Mouse (Mus musculus): ENCODE measurements around the gene Oxa1l. TPM values are rescaled to one million over a fixed set of nuclear protein-coding genes. Genes with fewer than 3 reads are reported as not detected.

Oxa1l gene
- total and polyA plus RNA-seq, 3 experiments, result 34.2 to 134 (median 72.2) TPM

GRCm38 (mm10) chr14:54387546-54387945 is 26.9 kb downstream of the Oxa1l start:
- H3K4me1 ChIP-seq (ENCODE audit: insufficient read depth, low read depth, low read length), result no peaks in the 10 kb centered on the region; the same call in 1 of the 2 replicates
- ATAC-seq (ENCODE audit: extremely low read depth, insufficient number of reproducible peaks, low FRiP score, poor library complexity, severe bottlenecking) (no peak), DNase-seq (ENCODE audit: low spot score) (no peak)

DNA sequence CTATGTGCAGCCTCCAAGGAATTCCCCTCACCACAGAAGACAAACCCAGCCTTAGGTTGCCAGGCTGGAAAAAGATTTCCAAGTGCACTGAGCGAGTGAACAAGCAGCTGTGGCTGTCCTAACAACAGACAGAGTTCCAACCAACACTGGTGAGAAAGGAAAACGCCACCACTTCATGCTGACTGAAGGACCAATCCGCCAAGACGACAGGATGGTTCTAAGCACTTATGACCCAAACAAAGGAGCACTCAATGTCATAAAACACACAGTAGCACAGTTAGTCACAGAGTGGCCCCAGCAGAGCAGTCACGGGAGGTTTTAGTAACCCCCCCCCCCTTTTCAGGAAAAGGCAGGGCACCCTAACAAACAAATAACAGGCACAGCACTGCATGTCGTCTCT is 30.2 kb downstream of the Oxa1l start:
- TF ChIP-seq CTCF (IDR thresholded peaks at IDR 0.05; ENCODE audit: low read depth, low read length) (no peak), GATA2 (IDR thresholded peaks at IDR 0.05; ENCODE audit: borderline replicate concordance, low read depth, low read length) (no peak), POLR2AphosphoS5 (IDR thresholded peaks at IDR 0.05; ENCODE audit: insufficient replicate concordance, low read depth, low read length) (no peak), TAL1 (conservative IDR thresholded peaks at IDR 0.05; ENCODE audit: low read depth, low read length) (no peak), GATA1 (IDR thresholded peaks at IDR 0.05; ENCODE audit: borderline replicate concordance, low read length) (no peak)
- H3K27me3 ChIP-seq (ENCODE audit: insufficient read depth, low read length), result peaks cover 15% of the 10 kb centered on the region; the same call in 1 of the 2 replicates
- no peak for DNase-seq (ENCODE audit: low spot score)
- H3K4me3 ChIP-seq (ENCODE audit: low read depth, low read length), result no peak overlapping the region
- H3K4me1 ChIP-seq (ENCODE audit: insufficient read depth, low read depth, low read length), result no peaks in the 10 kb centered on the region
- H3K36me3 ChIP-seq (replicated peaks), result no peaks in the 10 kb centered on the region
- no peak for ATAC-seq (ENCODE audit: extremely low read depth, insufficient number of reproducible peaks, low FRiP score, poor library complexity, severe bottlenecking)
- H3K9me3 ChIP-seq (replicated peaks), result no peaks in the 10 kb centered on the region

More at GRCm38 (mm10) chr14:54387546-54387945, 26.9 kb downstream of the Oxa1l start:
- no peak for TF ChIP-seq GATA2 (IDR thresholded peaks at IDR 0.05; ENCODE audit: borderline replicate concordance, low read depth, low read length)
- H3K4me3 ChIP-seq (ENCODE audit: low read depth, low read length), result no peak overlapping the region
- no peaks in the 10 kb centered on the region for H3K36me3 ChIP-seq (replicated peaks)
- peaks cover 26% of the 10 kb centered on the region for H3K27me3 ChIP-seq (ENCODE audit: insufficient read depth, low read length)
- H3K9me3 ChIP-seq (replicated peaks), result no peaks in the 10 kb centered on the region

DNA sequence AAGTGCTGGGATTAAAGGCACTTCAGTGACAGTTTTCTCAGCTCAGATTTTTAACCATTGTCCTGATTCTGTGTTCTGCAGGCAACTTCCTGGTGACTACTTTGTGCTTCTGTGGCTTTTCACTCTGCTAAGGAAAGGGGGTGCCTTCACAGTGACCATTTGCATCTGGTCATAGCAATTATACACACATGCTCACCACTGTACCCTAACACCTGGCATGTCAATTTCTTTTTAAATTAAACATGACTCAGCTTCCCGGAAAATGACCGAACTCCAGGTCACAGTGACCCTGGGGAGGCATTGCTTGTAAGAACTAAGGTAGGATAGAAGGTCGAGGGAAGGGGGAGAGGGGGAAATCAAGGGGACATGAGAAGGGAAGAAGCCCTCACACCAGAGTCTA is 33.2 kb downstream of the Oxa1l start:
- H3K4me3 ChIP-seq (ENCODE audit: low read depth, low read length), result no peak overlapping the region
- H3K4me1 ChIP-seq (ENCODE audit: insufficient read depth, low read depth, low read length), result no peaks in the 10 kb centered on the region
- TF ChIP-seq GATA1 (IDR thresholded peaks at IDR 0.05; ENCODE audit: borderline replicate concordance, low read length) (no peak), POLR2AphosphoS5 (IDR thresholded peaks at IDR 0.05; ENCODE audit: insufficient replicate concordance, low read depth, low read length) (no peak), CTCF (IDR thresholded peaks at IDR 0.05; ENCODE audit: low read depth, low read length) (no peak), GATA2 (IDR thresholded peaks at IDR 0.05; ENCODE audit: borderline replicate concordance, low read depth, low read length) (no peak), TAL1 (conservative IDR thresholded peaks at IDR 0.05; ENCODE audit: low read depth, low read length) (no peak)
- H3K36me3 ChIP-seq (replicated peaks), result no peaks in the 10 kb centered on the region
- DNase-seq (ENCODE audit: low spot score) (no peak), ATAC-seq (ENCODE audit: extremely low read depth, insufficient number of reproducible peaks, low FRiP score, poor library complexity, severe bottlenecking) (no peak)
- H3K9me3 ChIP-seq (replicated peaks), result no peaks in the 10 kb centered on the region
- H3K27me3 ChIP-seq (ENCODE audit: insufficient read depth, low read length), result peaks cover 21% of the 10 kb centered on the region; the same call in 1 of the 2 replicates

- H3K36me3 ChIP-seq (replicated peaks), result no peaks in the 10 kb centered on the region
- DNase-seq (ENCODE audit: low spot score), result no peak
Observed at GRCm38 (mm10) chr14:54394309-54394708, 33.7 kb downstream of the Oxa1l start.

GRCm38 (mm10) chr14:54396685-54397084 is 36.1 kb downstream of the Oxa1l start:
- Histone ChIP-seq H3K36me3 (replicated peaks) (no peaks in the 10 kb centered on the region), H3K4me1 (ENCODE audit: insufficient read depth, low read depth, low read length) (no peaks in the 10 kb centered on the region)

More at GRCm38 (mm10) chr14:54394309-54394708, 33.7 kb downstream of the Oxa1l start:
- no peak for ATAC-seq (ENCODE audit: extremely low read depth, insufficient number of reproducible peaks, low FRiP score, poor library complexity, severe bottlenecking)
- Histone ChIP-seq H3K9me3 (replicated peaks) (no peaks in the 10 kb centered on the region), H3K4me3 (ENCODE audit: low read depth, low read length) (no peak overlapping the region), H3K27me3 (ENCODE audit: insufficient read depth, low read length) (peaks cover 19% of the 10 kb centered on the region; the same call in 1 of the 2 replicates), H3K4me1 (ENCODE audit: insufficient read depth, low read depth, low read length) (no peaks in the 10 kb centered on the region)
- TF ChIP-seq GATA2 (IDR thresholded peaks at IDR 0.05; ENCODE audit: borderline replicate concordance, low read depth, low read length) (no peak), POLR2AphosphoS5 (IDR thresholded peaks at IDR 0.05; ENCODE audit: insufficient replicate concordance, low read depth, low read length) (no peak), GATA1 (IDR thresholded peaks at IDR 0.05; ENCODE audit: borderline replicate concordance, low read length) (no peak), TAL1 (conservative IDR thresholded peaks at IDR 0.05; ENCODE audit: low read depth, low read length) (no peak), CTCF (IDR thresholded peaks at IDR 0.05; ENCODE audit: low read depth, low read length) (no peak)

DNA sequence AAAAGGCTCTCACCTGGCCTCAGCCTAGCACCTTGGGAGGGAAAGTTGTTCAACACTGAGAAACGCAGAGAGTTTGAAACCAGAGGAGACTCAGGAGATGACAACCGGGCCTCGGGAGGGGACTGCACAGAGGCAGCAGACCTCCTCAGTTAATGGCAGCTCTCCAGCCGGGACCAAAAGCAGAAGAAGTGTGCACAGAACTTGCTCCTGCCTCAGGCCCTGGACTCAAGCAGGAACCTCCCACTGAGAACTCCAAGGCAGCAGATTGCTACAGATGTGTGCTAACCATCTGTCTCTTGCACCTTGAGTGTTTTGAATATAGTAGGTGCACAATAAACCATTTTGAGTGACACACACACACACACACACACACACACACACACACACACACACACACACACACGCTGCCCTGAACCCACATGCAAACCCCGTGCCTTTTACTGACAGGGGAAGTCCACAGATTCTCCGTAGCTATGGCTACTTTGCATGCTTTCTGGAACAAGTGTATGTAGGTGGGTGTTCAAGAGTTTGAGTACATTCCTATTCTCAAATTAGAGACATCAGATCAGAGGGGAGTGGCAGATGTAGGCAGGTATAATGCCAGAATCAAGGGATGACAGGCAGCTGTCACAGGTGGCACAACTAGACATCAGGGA is 37.4 kb downstream of the Oxa1l start:
- peaks cover 15% of the 10 kb centered on the region; the same call in 1 of the 2 replicates for H3K27me3 ChIP-seq (ENCODE audit: insufficient read depth, low read length)
- no peaks in the 10 kb centered on the region for H3K4me1 ChIP-seq (ENCODE audit: insufficient read depth, low read depth, low read length)
- H3K9me3 ChIP-seq (replicated peaks), result no peaks in the 10 kb centered on the region
- H3K4me3 ChIP-seq (ENCODE audit: low read depth, low read length), result no peak overlapping the region
- TF ChIP-seq TAL1 (conservative IDR thresholded peaks at IDR 0.05; ENCODE audit: low read depth, low read length) (no peak), GATA1 (IDR thresholded peaks at IDR 0.05; ENCODE audit: borderline replicate concordance, low read length) (no peak), POLR2AphosphoS5 (IDR thresholded peaks at IDR 0.05; ENCODE audit: insufficient replicate concordance, low read depth, low read length) (no peak), CTCF (IDR thresholded peaks at IDR 0.05; ENCODE audit: low read depth, low read length) (no peak), GATA2 (IDR thresholded peaks at IDR 0.05; ENCODE audit: borderline replicate concordance, low read depth, low read length) (no peak)
- ATAC-seq (ENCODE audit: extremely low read depth, insufficient number of reproducible peaks, low FRiP score, poor library complexity, severe bottlenecking) (no peak), DNase-seq (ENCODE audit: low spot score) (no peak)
- no peaks in the 10 kb centered on the region for H3K36me3 ChIP-seq (replicated peaks)

More at GRCm38 (mm10) chr14:54396685-54397084, 36.1 kb downstream of the Oxa1l start:
- peaks cover 15% of the 10 kb centered on the region; the same call in 1 of the 2 replicates for H3K27me3 ChIP-seq (ENCODE audit: insufficient read depth, low read length)
- TF ChIP-seq CTCF (IDR thresholded peaks at IDR 0.05; ENCODE audit: low read depth, low read length) (no peak), GATA2 (IDR thresholded peaks at IDR 0.05; ENCODE audit: borderline replicate concordance, low read depth, low read length) (no peak), TAL1 (conservative IDR thresholded peaks at IDR 0.05; ENCODE audit: low read depth, low read length) (no peak), POLR2AphosphoS5 (IDR thresholded peaks at IDR 0.05; ENCODE audit: insufficient replicate concordance, low read depth, low read length) (no peak), GATA1 (IDR thresholded peaks at IDR 0.05; ENCODE audit: borderline replicate concordance, low read length) (no peak)
- ATAC-seq (ENCODE audit: extremely low read depth, insufficient number of reproducible peaks, low FRiP score, poor library complexity, severe bottlenecking) (no peak), DNase-seq (ENCODE audit: low spot score) (no peak)
- H3K9me3 ChIP-seq (replicated peaks), result no peaks in the 10 kb centered on the region
- no peak overlapping the region for H3K4me3 ChIP-seq (ENCODE audit: low read depth, low read length)
